Mouse (Mus musculus) CD8-positive naive resting alpha-beta T cell, adult 2 months (primary cell): Measurements from ENCODE around the gene Zfp286.
"Not testable (repeated sequence)": the region's sequence is repeated elsewhere in the genome, so short reads cannot be mapped to it uniquely, and the experiment has no call there.

Source experiments
- DNase-seq, 2 experiments: peaks; one replicate each; pipeline ENCODE4 v3.0.0; 2022; ENCODE audit warnings: low read depth in 2 of 2, low spot score in 2 of 2

Zfp286 gene

DNA sequence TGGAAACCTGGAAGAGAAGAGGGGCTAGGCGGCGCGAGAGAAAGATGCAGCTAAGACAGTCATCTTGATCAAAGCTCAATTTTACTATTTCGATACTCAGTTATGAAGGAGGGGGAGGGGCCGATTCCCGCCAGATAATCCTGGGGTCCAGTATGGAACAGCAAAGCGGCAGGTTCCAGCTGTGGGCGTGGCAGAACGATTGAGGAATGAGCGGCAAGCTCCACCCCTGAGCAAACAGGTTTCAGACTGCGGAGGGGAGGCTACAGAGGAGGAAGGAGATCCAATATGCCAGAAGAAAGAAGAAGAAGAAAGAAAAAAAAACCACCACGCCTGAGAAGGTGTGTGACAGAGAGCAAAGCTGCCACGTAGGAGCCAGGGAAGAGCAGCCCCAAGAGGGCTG, 14.9 kb upstream of the Zfp286 start:
- DNase-seq = no peak

DNA sequence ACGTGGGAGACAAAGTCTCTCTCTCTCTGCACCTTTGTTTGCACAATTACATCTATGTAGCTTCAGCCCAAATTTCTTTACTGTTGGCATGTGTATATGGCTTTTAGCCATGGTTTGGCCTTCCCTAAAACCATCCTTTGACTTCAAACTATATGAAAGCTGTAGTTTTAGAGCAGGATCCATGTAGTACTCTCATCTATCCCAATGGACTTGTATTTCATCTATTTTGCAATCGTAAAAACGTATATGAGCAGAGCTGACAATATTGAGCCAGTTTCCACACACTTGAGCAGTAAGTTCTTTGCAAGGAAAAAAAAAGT, 315 bp upstream of the Zfp286 start:
- no peak for DNase-seq

DNA sequence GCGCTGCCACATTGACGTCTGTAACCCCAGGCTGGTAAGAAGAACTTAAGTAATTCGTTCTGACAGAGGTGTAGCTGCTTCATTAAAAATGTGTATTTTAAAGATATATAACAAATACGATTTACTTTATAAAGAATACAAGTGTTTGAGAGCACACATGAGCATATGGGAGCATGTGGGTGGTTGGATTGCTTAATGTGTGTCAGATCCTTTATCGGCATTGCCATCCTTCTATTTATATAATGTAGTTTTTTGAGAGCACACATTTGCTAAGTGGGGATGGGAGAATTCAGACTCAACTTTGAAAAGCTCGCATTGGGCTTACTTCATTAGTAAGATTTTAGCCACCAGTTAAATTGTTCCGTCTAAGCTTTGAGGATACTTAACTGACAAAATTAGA, 12.8 kb downstream of the Zfp286 start:
- no peak for DNase-seq

DNA sequence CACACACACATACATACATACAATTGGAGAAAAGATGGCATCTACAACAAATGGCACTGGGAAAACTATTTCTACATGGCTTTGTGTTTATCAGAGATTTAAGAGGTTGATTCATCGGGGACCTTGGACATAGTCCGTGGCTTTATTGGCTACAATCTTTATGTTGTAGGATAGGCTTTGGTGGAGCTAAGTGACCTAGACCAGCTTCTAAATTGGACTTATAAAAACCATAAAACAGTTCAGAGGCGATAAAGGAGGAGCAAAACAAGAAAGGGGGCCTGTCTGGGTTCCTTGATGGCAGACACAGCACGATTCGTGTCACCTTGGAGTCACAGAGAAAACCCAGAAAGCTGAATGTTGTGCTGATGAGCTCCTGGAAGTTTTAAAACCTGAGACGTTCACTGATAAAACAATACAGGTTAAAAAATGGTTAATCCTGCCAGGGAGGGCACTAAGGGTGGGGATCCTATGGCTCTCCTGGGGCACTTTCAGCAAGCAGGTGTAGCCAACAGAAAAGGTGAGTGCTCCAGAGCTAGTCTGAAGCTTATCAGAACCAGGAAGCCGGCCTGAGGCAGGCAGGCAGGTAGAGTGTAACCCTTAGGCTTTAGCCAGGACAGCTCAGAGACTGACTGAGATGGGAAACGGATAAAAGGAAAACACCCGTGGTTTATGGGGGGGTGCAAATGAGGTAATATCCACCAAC, 28.4 kb downstream of the Zfp286 start:
- DNase-seq = no peak

DNA sequence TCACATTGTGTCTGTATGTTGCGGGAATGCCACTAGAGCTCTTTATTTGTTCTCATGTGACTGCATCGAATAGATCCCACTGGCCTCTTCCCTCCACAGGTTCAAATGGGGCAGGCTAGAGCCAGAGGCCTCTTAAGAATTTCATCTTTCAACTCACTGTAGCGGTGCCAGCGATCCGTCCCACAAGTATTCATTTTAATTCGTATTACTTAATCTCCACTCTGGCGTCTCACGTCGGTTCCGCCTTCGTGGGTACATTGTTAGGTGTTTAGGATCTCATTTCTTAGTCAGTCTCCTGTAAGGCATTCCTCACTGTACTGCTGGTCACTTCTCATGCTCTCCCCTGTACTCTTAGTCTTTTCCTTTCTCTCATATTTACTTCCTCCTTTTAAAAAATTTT, 30.8 kb downstream of the Zfp286 start:
- DNase-seq = no peak

DNA sequence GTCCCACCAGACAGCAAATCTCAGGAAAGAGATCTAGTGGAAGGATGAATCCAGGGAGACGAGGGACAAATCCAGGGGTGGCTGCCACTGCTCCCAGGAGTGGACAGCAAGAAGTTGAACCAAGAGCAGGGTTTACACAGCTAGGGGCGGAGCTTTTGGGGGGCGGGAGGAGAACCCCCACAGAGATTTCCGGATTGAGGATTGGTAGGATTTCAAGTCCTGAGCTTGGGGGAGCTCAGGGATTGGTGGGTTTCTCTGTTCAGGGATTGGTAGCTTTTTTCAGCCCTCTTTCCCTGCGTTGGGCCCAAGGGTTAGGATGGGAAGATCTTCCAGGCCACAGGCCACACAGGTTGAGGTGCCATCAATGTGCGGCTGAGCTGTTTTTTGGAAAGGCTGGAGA, 31.4 kb downstream of the Zfp286 start:
- DNase-seq = no peak

DNA sequence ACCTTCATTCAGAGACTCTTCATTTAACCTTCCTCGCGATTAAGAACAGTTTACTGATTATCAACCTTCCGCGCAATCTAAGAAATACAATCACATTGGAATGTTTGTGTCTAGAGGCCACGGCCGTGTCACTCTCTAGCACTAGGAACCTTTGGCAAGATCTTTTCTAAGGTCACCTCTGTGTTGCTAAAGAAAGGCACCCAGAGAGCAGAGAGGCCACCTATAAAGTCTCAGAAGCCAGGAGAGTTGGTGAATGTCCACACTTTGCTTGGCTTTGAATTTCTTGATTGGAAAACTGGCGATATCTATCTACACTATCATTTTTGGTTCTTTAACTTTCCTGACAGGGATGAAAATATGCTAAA, 32.1 kb downstream of the Zfp286 start:
- DNase-seq = no peak

DNA sequence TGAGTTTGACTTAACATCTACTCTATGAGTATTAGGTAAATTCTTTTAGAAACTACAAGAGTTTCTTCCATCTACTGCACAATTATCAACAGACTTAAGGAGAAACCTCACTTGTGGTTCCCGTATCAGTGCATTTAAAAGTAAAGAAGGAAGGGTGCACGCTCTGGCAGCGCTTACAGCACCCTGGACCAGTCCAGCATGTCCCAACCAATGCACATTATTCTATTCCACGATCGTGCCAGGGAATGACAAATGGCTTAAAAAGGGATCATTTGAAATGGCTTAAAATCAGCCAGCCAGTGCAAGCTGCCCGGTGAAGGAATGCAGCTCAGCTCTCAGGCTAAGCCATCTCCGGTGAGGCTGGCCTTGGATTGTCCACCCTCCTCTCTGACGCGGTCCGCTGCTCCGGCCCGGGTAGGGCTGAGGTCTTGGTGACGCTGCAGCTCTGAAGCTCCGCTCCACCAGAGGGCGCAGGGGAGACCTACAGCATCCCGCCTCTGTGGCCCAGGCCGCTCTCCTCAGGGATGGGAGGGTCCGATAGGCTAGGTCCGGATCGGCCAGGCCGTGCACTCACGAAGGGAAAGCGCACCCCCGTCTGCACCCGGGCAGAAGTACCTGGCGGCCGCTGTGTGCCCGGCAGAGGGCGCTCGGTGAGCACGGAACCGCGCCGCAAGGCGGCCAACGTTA, 32.7 kb downstream of the Zfp286 start:
- DNase-seq = peak; percentile 80

DNA sequence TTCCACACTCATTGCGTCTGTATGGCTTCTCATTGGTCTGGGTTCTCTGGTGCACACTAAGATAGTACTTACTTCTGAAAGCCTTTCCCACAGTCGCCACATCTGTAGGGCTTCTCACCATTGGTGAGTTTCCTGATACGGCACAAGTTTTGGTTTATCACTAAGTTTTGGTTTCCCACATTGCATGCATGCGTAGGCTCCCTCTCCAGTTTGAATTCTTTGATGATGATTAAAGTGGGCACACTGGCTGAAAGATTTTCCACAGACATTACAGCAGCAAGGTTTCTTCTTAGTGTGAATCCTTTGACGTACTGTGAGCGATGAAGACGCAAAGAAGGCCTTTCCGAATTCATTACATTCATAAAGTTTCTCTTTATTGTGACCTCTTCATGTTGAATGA, 36.5 kb downstream of the Zfp286 start, which contains the start of gene Gm10428:
TSS of gene Gm10428 (plus strand) at position 321 of the 400 bp plus-strand sequence.
- DNase-seq = peak; percentile 9 to 32

DNA sequence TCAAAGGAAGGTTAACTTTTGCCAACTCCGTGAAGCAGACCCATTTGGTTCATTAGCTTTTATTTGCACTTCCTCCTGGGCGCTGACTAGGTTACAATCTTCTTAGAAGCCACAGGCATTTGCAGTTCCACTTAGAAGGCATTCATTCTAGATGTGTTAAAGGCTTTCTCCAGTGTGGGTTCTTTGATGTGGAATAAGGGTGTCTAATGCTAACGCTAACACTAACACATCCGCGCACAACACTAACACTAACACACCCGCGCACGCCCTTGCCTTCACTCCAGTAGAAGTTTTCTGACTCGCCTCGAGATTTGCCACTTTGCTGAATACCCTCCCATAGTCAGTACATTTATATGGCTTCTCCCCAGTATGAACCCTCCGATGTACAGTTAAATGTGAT, 37.1 kb downstream of the Zfp286 start:
- DNase-seq = no peak

DNA sequence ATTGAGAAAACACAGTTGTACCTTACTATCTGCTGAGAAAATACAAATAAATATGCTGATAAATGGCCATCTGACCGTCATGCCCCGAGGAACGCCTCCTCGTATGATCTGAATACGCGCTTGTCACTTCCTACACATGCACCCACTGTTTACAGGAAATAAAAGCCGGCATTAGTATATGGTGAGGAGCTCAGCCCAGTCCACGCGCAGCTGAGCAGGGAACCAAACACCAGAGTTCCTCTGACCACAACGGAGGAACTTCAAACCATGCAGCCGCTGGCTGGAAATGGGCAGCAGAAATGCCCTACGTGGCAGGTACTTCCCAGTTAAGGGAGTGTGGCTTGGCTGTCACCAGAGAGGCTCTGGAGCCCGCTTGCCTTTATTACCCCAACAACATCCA, 39.8 kb downstream of the Zfp286 start:
- not testable (repeated sequence) for DNase-seq

DNA sequence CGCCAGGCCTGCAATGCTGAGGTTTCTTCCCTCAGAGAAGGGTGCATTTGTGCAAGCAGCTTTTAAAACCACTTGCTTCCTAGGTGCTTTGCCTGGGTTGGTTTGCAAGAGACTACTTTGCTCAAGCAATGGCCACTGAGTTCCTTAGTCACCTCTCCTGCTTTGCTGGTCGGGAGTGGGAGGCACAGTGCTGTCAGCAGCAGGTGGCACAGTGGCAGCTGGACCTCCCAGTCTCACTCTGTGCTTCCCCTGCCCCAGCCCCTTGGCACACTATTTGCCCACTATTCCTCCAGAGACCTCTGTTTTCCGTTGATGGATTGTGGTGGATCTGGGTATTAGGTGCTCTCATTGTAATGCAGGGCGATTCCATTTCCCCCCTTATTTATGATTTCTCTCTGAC, 41.2 kb downstream of the Zfp286 start:
- no peak for DNase-seq

DNA sequence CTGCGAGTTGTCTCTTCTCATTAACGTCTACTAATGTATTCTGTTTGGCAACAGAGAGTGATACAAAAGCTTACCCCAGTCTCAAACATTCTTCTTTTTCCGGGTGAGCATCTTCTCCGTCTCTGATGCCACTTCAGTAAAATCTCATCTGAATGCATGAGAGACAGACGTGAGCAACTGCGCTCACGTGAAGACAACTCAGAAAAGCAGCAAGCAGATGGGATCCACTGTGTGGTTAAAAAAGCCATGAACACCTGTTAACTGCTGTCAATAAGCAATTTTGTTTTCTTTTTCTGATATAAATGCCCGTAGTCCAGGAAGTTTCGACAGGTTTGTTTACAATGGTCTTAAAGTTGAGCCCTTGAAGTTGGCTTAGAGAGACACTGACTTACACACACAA, 42.0 kb downstream of the Zfp286 start:
- DNase-seq = no peak

DNA sequence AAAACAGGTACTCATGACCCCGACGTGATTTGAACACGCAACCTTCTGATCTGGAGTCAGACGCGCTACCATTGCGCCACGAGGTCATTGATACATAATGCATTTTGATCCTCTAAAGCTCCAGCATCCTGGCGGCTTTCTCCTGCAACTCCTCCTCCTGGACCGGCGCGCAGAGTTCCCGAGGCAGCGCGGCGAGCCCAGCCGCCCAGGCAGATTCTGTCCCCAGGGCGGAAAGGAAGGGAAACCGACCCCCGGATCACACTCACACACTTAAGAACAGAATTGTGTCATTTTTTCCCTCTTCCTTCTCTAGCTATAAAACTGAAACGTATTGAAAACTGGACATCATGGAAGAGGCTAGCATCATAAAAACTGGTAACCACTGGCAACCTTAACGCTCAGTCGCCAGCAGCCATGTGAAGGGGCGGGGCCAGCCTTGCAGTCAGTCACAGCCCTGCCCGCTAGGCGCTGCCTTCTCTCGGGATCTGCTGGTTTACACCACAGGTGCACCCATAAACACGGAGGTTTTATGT, 43.2 kb downstream of the Zfp286 start:
- DNase-seq = peak; percentile 42 to 57

DNA sequence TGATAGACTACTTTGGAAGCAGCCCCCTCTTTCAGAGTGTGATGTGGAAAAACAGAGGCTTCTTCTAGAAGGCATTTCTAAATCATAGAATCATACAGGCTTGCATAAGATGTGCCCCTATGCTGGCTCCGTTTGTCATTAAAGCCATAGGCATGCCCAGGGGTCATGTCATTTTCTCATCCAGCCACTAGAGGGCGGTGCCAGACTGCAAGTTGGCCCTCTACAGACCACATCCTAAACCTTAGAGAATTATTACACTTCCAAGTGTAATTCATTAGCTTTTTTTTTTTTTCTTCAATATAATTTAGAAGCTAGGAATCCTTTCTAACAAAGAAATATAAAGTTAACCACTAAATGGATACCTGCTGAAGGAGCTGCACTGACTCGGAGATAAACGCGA, 45.2 kb downstream of the Zfp286 start:
- peak; percentile 66 to 75 for DNase-seq

DNA sequence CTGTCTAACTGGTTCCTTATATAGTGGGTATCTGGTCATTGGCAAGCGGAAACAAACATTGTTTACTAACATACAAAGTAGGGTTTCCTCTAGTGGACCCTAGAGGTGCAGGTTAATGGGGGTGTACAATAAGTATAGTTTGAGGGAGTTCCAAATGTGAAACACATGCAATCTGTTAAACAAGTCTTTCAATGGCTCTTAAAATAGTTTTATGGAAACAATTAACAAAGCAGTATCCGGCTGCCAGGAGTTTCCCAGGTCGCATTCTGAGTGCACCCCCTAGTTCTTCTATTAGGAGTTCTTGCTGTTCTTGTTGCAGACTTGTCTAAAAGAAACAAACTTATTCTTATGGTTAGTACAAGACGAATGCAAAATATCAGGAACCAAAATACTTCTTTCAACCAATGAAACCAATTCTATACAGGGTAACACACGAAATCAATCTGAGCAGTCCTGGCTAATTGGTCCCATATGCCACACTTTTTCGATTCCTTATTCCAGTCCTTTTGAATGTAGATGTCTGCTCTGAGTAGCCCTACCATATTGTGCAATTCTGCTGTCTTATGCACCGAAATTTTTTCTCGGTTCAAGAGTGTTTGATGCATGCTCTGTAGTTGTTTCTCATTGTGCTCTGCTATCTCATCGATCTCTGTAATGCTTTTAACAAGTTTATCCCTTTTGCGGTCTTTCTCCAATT, 46.9 kb downstream of the Zfp286 start:
- DNase-seq = no peak

DNA sequence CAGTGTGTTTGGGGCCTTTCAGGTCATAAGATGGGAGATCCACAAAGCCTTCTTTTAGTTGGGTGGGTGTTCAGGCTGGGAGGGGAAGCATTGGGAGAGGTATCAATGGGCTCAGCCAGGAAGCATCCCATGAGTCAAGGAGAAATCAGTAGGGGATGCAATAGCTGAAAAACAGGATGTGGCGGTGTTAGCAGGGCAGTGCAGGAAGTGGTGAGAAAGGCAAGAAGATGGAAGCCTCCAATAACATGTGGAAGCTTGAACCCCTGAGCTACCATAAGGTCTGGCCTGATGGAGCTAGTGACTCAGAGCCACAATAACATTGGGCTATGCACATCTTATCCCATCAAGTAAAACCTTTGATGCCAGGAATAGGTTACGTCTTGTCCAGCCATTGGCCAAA, 48.1 kb downstream of the Zfp286 start:
- no peak for DNase-seq

DNA sequence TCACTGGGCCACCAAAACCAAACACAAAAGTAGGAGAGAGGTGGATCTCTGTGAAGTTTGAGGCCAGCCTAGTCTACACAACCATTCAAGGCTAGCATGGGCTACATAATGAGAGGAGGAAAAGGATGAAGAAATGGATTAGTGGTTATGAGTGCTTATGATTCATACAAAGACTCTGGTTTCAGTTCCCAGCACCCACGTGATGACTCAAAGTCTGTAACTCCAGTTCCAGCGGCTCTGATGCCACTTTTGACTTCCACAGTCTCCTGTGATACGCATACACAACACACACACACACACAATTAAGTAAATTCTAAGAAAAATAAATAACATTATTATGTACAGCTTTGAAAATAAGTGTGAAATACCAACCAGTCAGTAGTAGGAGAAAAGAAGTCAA, 56.6 kb downstream of the Zfp286 start:
- no peak for DNase-seq

DNA sequence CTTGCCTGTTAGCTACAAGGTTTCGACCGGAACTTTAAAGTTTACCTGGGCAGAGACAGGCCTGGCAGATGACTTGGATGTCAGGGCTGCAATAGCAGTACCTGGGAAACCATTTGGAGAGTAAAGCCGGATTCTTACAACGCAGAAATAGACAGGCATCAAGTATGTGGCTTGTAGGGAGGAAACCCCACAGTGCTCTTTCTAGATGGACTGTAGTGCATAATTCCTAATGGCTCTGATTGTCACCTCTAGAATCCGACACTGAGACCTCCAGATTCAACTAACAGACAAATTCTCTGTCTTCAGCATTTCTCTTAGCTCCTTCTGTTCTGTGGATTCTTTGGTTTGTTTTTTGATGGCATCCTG, 57.3 kb downstream of the Zfp286 start:
- no peak for DNase-seq

DNA sequence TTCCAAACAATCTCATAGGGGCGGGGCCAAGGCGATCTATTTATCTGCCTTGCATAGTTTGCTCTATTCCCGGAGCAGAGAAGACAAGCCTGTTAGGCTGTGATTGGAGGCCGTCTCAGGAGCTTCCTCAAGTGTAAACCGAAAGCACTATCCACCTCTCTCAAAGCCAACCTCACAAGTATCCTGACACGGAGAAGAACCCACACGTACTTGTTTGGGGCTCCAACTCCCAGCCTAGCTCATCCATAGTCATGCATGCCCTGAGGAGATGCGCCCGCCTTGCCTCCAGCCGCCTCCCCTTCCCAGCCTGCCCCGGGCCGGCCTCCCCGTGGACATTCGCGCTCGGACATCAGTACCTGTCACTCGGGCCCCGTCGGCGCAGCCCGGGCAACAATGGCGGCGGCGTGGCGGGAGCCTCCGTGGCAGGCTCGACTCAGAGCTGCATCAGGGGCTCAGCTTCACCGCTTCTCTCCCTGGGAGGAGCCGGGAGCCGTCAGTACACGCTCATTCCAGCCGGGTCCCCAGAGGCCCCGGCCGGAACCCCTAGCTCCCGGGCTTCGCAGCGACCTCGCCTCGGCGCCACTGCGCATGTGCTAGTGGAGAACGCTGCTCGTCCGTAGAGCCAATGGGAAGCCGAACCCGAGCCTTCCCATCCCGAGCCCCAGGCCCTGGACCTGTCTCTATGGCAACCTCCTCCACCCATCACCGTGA, 57.8 kb downstream of the Zfp286 start, which contains the start of gene Zfp287:
TSS of gene Zfp287 (minus strand) at position 595 of the 711 bp plus-strand sequence.
- DNase-seq = peak; percentile 51 to 65

DNA sequence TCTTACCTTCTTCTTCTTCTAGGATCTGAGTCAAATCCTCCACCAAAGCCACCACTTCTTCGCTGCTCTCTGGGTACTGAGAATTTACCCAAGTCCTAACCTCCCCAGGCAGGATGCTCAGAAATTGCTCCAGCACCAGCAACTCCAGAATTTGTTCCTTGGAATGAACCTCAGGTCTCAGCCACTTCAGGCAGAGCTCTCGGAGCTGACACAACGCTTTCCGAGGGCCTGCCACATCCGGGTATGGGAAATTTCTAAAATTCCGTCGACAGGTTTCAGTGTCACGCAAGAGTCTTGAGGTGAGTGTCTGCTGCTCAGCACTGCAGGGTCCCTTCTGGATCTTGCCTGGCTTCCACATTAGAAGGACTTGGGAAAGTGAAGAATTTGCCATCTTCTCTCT, 61.0 kb downstream of the Zfp286 start:
- no peak for DNase-seq

DNA sequence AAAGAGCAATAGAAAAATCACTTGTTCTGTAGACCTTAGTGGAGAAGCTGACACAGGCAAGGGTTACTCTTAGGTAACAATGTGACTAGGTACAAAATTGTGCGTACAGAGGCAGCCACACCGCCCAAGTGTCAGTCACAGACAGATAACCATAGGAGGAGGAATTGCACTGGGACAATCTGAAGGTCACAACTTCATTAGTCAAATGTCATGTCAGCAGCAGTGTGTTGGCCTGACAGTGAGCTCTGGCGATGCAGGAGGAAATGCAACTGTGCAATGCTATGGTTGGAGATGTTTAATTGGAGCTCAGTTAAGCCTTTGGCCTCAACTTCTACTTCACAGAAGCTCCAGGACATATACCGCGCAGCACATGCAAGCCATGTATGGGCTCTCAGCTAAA, 78.6 kb downstream of the Zfp286 start:
- DNase-seq = no peak
